ENCODE assay signal across 8 mouse cellular contexts in the genomic region with DNA sequence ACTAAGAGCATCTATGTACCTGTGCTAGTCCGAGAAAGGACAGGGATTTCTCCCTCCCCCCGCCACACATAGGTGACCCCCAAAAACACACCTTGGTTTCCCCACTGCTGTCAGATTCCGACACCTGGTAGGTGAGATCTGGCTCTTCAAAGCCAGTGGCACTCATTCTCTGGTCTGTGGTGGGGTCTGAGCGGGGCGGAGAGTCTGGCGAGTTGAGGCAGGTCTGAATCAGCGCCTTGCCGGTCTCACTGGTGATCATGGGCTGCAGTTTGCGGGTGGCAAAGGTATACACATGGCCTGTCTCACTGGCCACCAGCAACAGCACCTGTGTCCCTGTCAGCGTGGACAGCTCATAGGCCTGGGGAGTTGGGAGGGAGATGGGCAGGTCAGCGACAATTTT. TPM values are rescaled to one million over a fixed set of nuclear protein-coding genes. Genes with fewer than 3 reads are reported as not detected.
DNase-seq lines count a peak whose midpoint lies in the region; ATAC-seq lines count a peak whose summit lies in the region.

No protein-coding gene starts in this region.

- H3K36me3 ChIP-seq in kidney, embryonic 14.5 days (ENCODE audit: control insufficient read depth, insufficient read depth, low read length), result peaks cover 37% of the 10 kb centered on the region
- H3K36me3 ChIP-seq in embryonic facial prominence, embryonic 13.5 days, result peaks cover 37% of the 10 kb centered on the region
- H3K36me3 ChIP-seq in hindbrain, embryonic 14.5 days (replicated peaks; ENCODE audit: control insufficient read depth, insufficient read depth), result peaks cover 41% of the 10 kb centered on the region
- H3K36me3 ChIP-seq in midbrain, embryonic 14.5 days (ENCODE audit: control insufficient read depth, insufficient read depth, low read length), result peaks cover 33% of the 10 kb centered on the region

- H3K9me3 ChIP-seq in kidney, embryonic 14.5 days (ENCODE audit: control insufficient read depth, low read length), result no peaks in the 10 kb centered on the region; the same call in 1 of the 2 replicates
- H3K9me3 ChIP-seq in embryonic facial prominence, embryonic 13.5 days, result no peaks in the 10 kb centered on the region
- no peaks in the 10 kb centered on the region for H3K9me3 ChIP-seq in hindbrain, embryonic 14.5 days (ENCODE audit: control insufficient read depth, low read length)
- no peaks in the 10 kb centered on the region for H3K9me3 ChIP-seq in midbrain, embryonic 14.5 days (ENCODE audit: control insufficient read depth, low read length)

- 41% methylated on average over 11 of the region's 11 CpGs for WGBS in kidney, embryonic 14.5 days
- 42% methylated on average over 11 of the region's 11 CpGs for WGBS in embryonic facial prominence, embryonic 13.5 days
- WGBS in hindbrain, embryonic 14.5 days, result 49% methylated on average over 11 of the region's 11 CpGs
- WGBS in midbrain, embryonic 14.5 days, result 44% methylated on average over 11 of the region's 11 CpGs

- no peaks in the 10 kb centered on the region for H3K27me3 ChIP-seq in kidney, embryonic 14.5 days (ENCODE audit: control insufficient read depth, insufficient read depth, low read length)
- H3K27me3 ChIP-seq in embryonic facial prominence, embryonic 13.5 days, result no peaks in the 10 kb centered on the region
- H3K27me3 ChIP-seq in hindbrain, embryonic 14.5 days (ENCODE audit: control insufficient read depth, insufficient read depth, low read length), result peaks cover 1% of the 10 kb centered on the region; the same call in 1 of the 2 replicates
- H3K27me3 ChIP-seq in midbrain, embryonic 14.5 days (ENCODE audit: control insufficient read depth, insufficient read depth, low read length), result no peaks in the 10 kb centered on the region

- H3K4me3 ChIP-seq in kidney, embryonic 14.5 days (ENCODE audit: low read length), result peak overlapping the region; percentile 99
- peak overlapping the region; percentile 95 for H3K4me3 ChIP-seq in embryonic facial prominence, embryonic 13.5 days
- peak overlapping the region; percentile 99 for H3K4me3 ChIP-seq in hindbrain, embryonic 14.5 days (replicated peaks; ENCODE audit: low read length)
- H3K4me3 ChIP-seq in midbrain, embryonic 14.5 days (replicated peaks; ENCODE audit: low read depth, low read length), result peak overlapping the region; percentile 96

- no peak for ATAC-seq in kidney, embryonic 14.5 days (ENCODE audit: low FRiP score, low TSS enrichment)
- ATAC-seq in embryonic facial prominence, embryonic 13.5 days (ENCODE audit: insufficient number of reproducible peaks, insufficient read depth, low FRiP score, low TSS enrichment, low read depth), result no peak
- ATAC-seq in hindbrain, embryonic 14.5 days (ENCODE audit: low FRiP score), result no peak
- no peak for ATAC-seq in midbrain, embryonic 14.5 days (ENCODE audit: low FRiP score, low TSS enrichment)

- H3K27ac ChIP-seq in kidney, embryonic 14.5 days (ENCODE audit: low read depth, low read length), result peak overlapping the region; percentile 66
- H3K27ac ChIP-seq in embryonic facial prominence, embryonic 13.5 days, result peak overlapping the region; percentile 86
- peak overlapping the region; percentile 49; the same call in 1 of the 2 replicates for H3K27ac ChIP-seq in hindbrain, embryonic 14.5 days
- peak overlapping the region; percentile 70 for H3K27ac ChIP-seq in midbrain, embryonic 14.5 days (replicated peaks; ENCODE audit: low read depth, low read length)

- DNase-seq in kidney, adult 9 months, result no peak
- no peak for DNase-seq in hindbrain, embryonic 14.5 days (ENCODE audit: low spot score)
- no peak for DNase-seq in midbrain, embryonic 14.5 days
- DNase-seq in retina, embryonic 14.5 days (ENCODE audit: low spot score), result no peak
- no peak for DNase-seq in B cell, adult 2 months
- no peak for DNase-seq in spleen, postnatal 36 days (ENCODE audit: low spot score in 2 of 2)

- H3K4me1 ChIP-seq in kidney, embryonic 14.5 days (ENCODE audit: control insufficient read depth, insufficient read depth, low read length), result peaks cover 30% of the 10 kb centered on the region
- H3K4me1 ChIP-seq in embryonic facial prominence, embryonic 13.5 days, result peaks cover 46% of the 10 kb centered on the region
- peaks cover 29% of the 10 kb centered on the region for H3K4me1 ChIP-seq in hindbrain, embryonic 14.5 days (replicated peaks; ENCODE audit: control insufficient read depth, insufficient read depth, low read length)
- H3K4me1 ChIP-seq in midbrain, embryonic 14.5 days (ENCODE audit: control insufficient read depth, insufficient read depth, low read length), result peaks cover 29% of the 10 kb centered on the region

- peak overlapping the region; percentile 74 for H3K4me2 ChIP-seq in kidney, embryonic 14.5 days (replicated peaks; ENCODE audit: low read depth, low read length)
- peak overlapping the region; percentile 94 for H3K4me2 ChIP-seq in embryonic facial prominence, embryonic 13.5 days
- peak overlapping the region; percentile 74 for H3K4me2 ChIP-seq in hindbrain, embryonic 14.5 days (replicated peaks)
- H3K4me2 ChIP-seq in midbrain, embryonic 14.5 days (ENCODE audit: low read length), result peak overlapping the region; percentile 94

- H3K9ac ChIP-seq in kidney, embryonic 14.5 days (ENCODE audit: low read depth, low read length), result peak overlapping the region; percentile 99; the same call in 1 of the 2 replicates
- H3K9ac ChIP-seq in embryonic facial prominence, embryonic 13.5 days, result peak overlapping the region; percentile 100
- peak overlapping the region; percentile 99; the same call in 1 of the 2 replicates for H3K9ac ChIP-seq in hindbrain, embryonic 14.5 days
- H3K9ac ChIP-seq in midbrain, embryonic 14.5 days (replicated peaks; ENCODE audit: low read length), result peak overlapping the region; percentile 29; the same call in 1 of the 2 replicates

RNA-seq across cellular contexts. Expression of gene Srf, which starts 2.5 kb away (rescaled TPM):
- 10.3 and 12.8 TPM in 2 replicates for polyA plus RNA-seq in kidney, embryonic 14.5 days (2014; fragmentation: Nextera tagmentation; extraction: Ambion mirVana)
- polyA plus RNA-seq in embryonic facial prominence, embryonic 13.5 days (2015; fragmentation: Nextera tagmentation; extraction: Ambion mirVana), result 6.3 and 8.9 TPM in 2 replicates
- 5.2 and 6.5 TPM in 2 replicates for polyA plus RNA-seq in hindbrain, embryonic 14.5 days (2014; fragmentation: Nextera tagmentation; extraction: Ambion mirVana)
- polyA plus RNA-seq in midbrain, embryonic 14.5 days (2014; fragmentation: Nextera tagmentation; extraction: Ambion mirVana), result 4.2 and 5.9 TPM in 2 replicates

RNA-seq across cellular contexts. Expression of gene Cul9, which starts 7.3 kb away (rescaled TPM):
- polyA plus RNA-seq in kidney, embryonic 14.5 days (2014; fragmentation: Nextera tagmentation; extraction: Ambion mirVana), result 3.0 and 4.8 TPM in 2 replicates
- polyA plus RNA-seq in embryonic facial prominence, embryonic 13.5 days (2015; fragmentation: Nextera tagmentation; extraction: Ambion mirVana), result 10.7 and 11.4 TPM in 2 replicates
- polyA plus RNA-seq in hindbrain, embryonic 14.5 days (2014; fragmentation: Nextera tagmentation; extraction: Ambion mirVana), result 14.6 and 14.7 TPM in 2 replicates
- 13.6 and 20.6 TPM in 2 replicates for polyA plus RNA-seq in midbrain, embryonic 14.5 days (2014; fragmentation: Nextera tagmentation; extraction: Ambion mirVana)

RNA-seq across cellular contexts. Expression of gene Dnph1, which starts 57.0 kb away (rescaled TPM):
- 67.9 and 71.2 TPM in 2 replicates for polyA plus RNA-seq in kidney, embryonic 14.5 days (2014; fragmentation: Nextera tagmentation; extraction: Ambion mirVana)
- polyA plus RNA-seq in embryonic facial prominence, embryonic 13.5 days (2015; fragmentation: Nextera tagmentation; extraction: Ambion mirVana), result 60.8 and 63.5 TPM in 2 replicates
- 16.0 and 16.6 TPM in 2 replicates for polyA plus RNA-seq in hindbrain, embryonic 14.5 days (2014; fragmentation: Nextera tagmentation; extraction: Ambion mirVana)
- polyA plus RNA-seq in midbrain, embryonic 14.5 days (2014; fragmentation: Nextera tagmentation; extraction: Ambion mirVana), result 17.2 and 20.4 TPM in 2 replicates

Comparison
In these comparisons a context has a peak if more than half of its experiments do, and no peak if none do; other contexts are left out.
1. H3K9ac ChIP-seq: peak in every context shown above with its lines; median percentile 100 in embryonic facial prominence, embryonic 13.5 days; 99 in kidney, embryonic 14.5 days; 99 in hindbrain, embryonic 14.5 days; 29 in midbrain, embryonic 14.5 days.